Mouse (Mus musculus) MEL (cell line): ENCODE data around the gene Zfand3. TPM values are rescaled to one million over a fixed set of nuclear protein-coding genes. Genes with fewer than 3 reads are reported as not detected.

Experiments used
- DNase-seq: peaks from one replicate; pipeline ENCODE4 v3.0.0; 2011; ENCODE audit warnings: low read depth, low spot score
- H3K27ac ChIP-seq: 2 replicates; pipeline ENCODE4 v1.5.1; 2012; ENCODE audit warnings: low read depth, mild to moderate bottlenecking, control low read depth, low read length, moderate library complexity; ENCODE audit not compliant: control insufficient read depth
- H3K27me3 ChIP-seq, 2 experiments: fragments of 150-350 bp in 1 of 2; sonication (generic) in 1 of 2; 2 replicates each; pipeline ENCODE4 v1.6.1; 2012; ENCODE audit warnings: low read length in 2 of 2, mild to moderate bottlenecking in 2 of 2, improper control_type of control experiment in 1 of 2, moderate library complexity in 1 of 2; ENCODE audit not compliant: insufficient read depth in 2 of 2, control insufficient read depth in 1 of 2
- H3K36me3 ChIP-seq, 2 experiments: 2 replicates each; pipeline ENCODE4 v1.6.1; 2012 to 2014; ENCODE audit warnings: low read length in 2 of 2, improper control_type of control experiment in 1 of 2, inconsistent platforms in 1 of 2, mild to moderate bottlenecking in 1 of 2; ENCODE audit not compliant: insufficient read depth in 2 of 2, control insufficient read depth in 1 of 2
- H3K4me1 ChIP-seq, 2 experiments: fragments of 150-350 bp in 1 of 2; sonication (generic) in 1 of 2; 2 replicates each; pipeline ENCODE4 v1.6.1; 2012; ENCODE audit warnings: low read length in 2 of 2, improper control_type of control experiment in 1 of 2, mild to moderate bottlenecking in 1 of 2; ENCODE audit not compliant: insufficient read depth in 2 of 2, control insufficient read depth in 1 of 2
- H3K4me3 ChIP-seq, 2 experiments: fragments of 150-350 bp in 1 of 2; sonication (generic) in 1 of 2; 2 replicates each; pipeline ENCODE4 v1.5.1; 2012; ENCODE audit warnings: low read depth in 2 of 2, low read length in 2 of 2, mild to moderate bottlenecking in 2 of 2, moderate library complexity in 2 of 2, control low read depth in 1 of 2, improper control_type of control experiment in 1 of 2; ENCODE audit not compliant: control insufficient read depth in 1 of 2, insufficient read depth in 1 of 2
- H3K79me2 ChIP-seq: 2 replicates; pipeline ENCODE4 v1.6.1; 2012; ENCODE audit warnings: mild to moderate bottlenecking, low read length, moderate library complexity; ENCODE audit not compliant: control insufficient read depth, poor library complexity, insufficient read depth
- H3K9ac ChIP-seq: 2 replicates; pipeline ENCODE4 v1.6.1; 2012; ENCODE audit warnings: low read depth, mild to moderate bottlenecking, control low read depth, low read length, moderate library complexity; ENCODE audit not compliant: control insufficient read depth, poor library complexity, severe bottlenecking
- H3K9me3 ChIP-seq: fragments of 150-350 bp; sonication (generic); replicated peaks from 2 replicates; pipeline ENCODE4 v1.6.1; 2012; ENCODE audit warnings: mild to moderate bottlenecking, low read length, improper control_type of control experiment, moderate library complexity; ENCODE audit not compliant: insufficient read depth
- CHD2 ChIP-seq: IDR thresholded peaks from 2 replicates; pipeline ENCODE4 v1.6.1; 2011; ENCODE audit warnings: low read length, improper control_type of control experiment
- CTCF ChIP-seq, 3 experiments: IDR thresholded peaks in 2 of 3; conservative IDR thresholded peaks in 1 of 3; 2 replicates each; pipeline ENCODE4 v1.5.1; 2011 to 2012; ENCODE audit warnings: low read length in 3 of 3, low read depth in 2 of 3, mild to moderate bottlenecking in 2 of 3, improper control_type of control experiment in 1 of 3, inconsistent platforms in 1 of 3, mixed read lengths in 1 of 3, moderate library complexity in 1 of 3; ENCODE audit not compliant: control insufficient read depth in 1 of 3, insufficient read depth in 1 of 3, poor library complexity in 1 of 3, severe bottlenecking in 1 of 3
- ELF1 ChIP-seq: IDR thresholded peaks from 2 replicates; pipeline ENCODE4 v1.6.1; 2014; ENCODE audit warnings: low read depth, mild to moderate bottlenecking, inconsistent platforms, low read length, improper control_type of control experiment, moderate library complexity
- GABPA ChIP-seq: IDR thresholded peaks from 2 replicates; pipeline ENCODE4 v1.6.1; 2012; ENCODE audit warnings: low read depth, mild to moderate bottlenecking, inconsistent platforms, low read length, improper control_type of control experiment, moderate library complexity
- MAX ChIP-seq: IDR thresholded peaks from 2 replicates; pipeline ENCODE4 v1.6.1; 2011; ENCODE audit warnings: low read length, improper control_type of control experiment
- MEF2A ChIP-seq: IDR thresholded peaks from 2 replicates; pipeline ENCODE4 v1.6.1; 2014; ENCODE audit warnings: low read depth, mild to moderate bottlenecking, inconsistent platforms, low read length, improper control_type of control experiment; ENCODE audit not compliant: poor library complexity, insufficient replicate concordance, severe bottlenecking; ENCODE audit errors: extremely low read depth
- MXI1 ChIP-seq: IDR thresholded peaks from 2 replicates; pipeline ENCODE4 v1.6.1; 2011; ENCODE audit warnings: mild to moderate bottlenecking, low read depth, low read length, improper control_type of control experiment
- NELFE ChIP-seq: IDR thresholded peaks from 2 replicates; pipeline ENCODE4 v1.6.1; 2011; ENCODE audit warnings: low read depth, low read length, improper control_type of control experiment
- POLR2A ChIP-seq, 2 experiments: IDR thresholded peaks; 2 replicates each; pipeline ENCODE4 v1.6.1; 2011 to 2012; ENCODE audit warnings: low read length in 2 of 2, mild to moderate bottlenecking in 2 of 2, control low read depth in 1 of 2, improper control_type of control experiment in 1 of 2, low read depth in 1 of 2, moderate library complexity in 1 of 2; ENCODE audit not compliant: control insufficient read depth in 1 of 2, insufficient read depth in 1 of 2, poor library complexity in 1 of 2
- RAD21 ChIP-seq: IDR thresholded peaks from 2 replicates; pipeline ENCODE4 v1.6.1; 2011; ENCODE audit warnings: mild to moderate bottlenecking, low read depth, low read length, improper control_type of control experiment
- RCOR1 ChIP-seq: IDR thresholded peaks from 2 replicates; pipeline ENCODE4 v1.6.1; 2012; ENCODE audit warnings: low read depth, mild to moderate bottlenecking, inconsistent platforms, low read length, improper control_type of control experiment
- SIN3A ChIP-seq: IDR thresholded peaks from 2 replicates; pipeline ENCODE4 v1.6.1; 2012; ENCODE audit warnings: low read length, improper control_type of control experiment, inconsistent platforms
- USF2 ChIP-seq, 2 experiments: IDR thresholded peaks; 2 replicates each; pipeline ENCODE4 v1.6.1; 2011 to 2012; ENCODE audit warnings: improper control_type of control experiment in 2 of 2, low read length in 2 of 2, borderline replicate concordance in 1 of 2, inconsistent platforms in 1 of 2, low read depth in 1 of 2, mild to moderate bottlenecking in 1 of 2; ENCODE audit not compliant: insufficient read depth in 1 of 2
- ZKSCAN1 ChIP-seq: IDR thresholded peaks from 2 replicates; pipeline ENCODE4 v1.6.1; 2012; ENCODE audit warnings: low read depth, mild to moderate bottlenecking, inconsistent platforms, low read length, improper control_type of control experiment, moderate library complexity
- polyA plus RNA-seq, 2 experiments: library from polyadenylated mRNA; stranded (reverse) in 1 of 2; unstranded in 1 of 2; fragments of >175 nt in 1 of 2; fragments of >200 nt in 1 of 2; gene quantifications; 2 replicates each; pipeline versions ENCODE4 v1.2.1 to v1.2.4; 2012; ENCODE audit warnings: low replicate concordance in 2 of 2, low read depth in 1 of 2; ENCODE audit not compliant: insufficient read length in 2 of 2, insufficient read depth in 1 of 2, missing spikeins in 1 of 2
- total RNA-seq: library from RNA; depleted of rRNA; stranded (reverse); fragments of 300-350 nt; gene quantifications from 2 replicates; pipeline ENCODE4 v1.2.3, GENCODE M21; 2012

Gene Zfand3
- total and polyA plus RNA-seq, 3 experiments, result 28.3 to 48.8 TPM; not detected in 1

DNA sequence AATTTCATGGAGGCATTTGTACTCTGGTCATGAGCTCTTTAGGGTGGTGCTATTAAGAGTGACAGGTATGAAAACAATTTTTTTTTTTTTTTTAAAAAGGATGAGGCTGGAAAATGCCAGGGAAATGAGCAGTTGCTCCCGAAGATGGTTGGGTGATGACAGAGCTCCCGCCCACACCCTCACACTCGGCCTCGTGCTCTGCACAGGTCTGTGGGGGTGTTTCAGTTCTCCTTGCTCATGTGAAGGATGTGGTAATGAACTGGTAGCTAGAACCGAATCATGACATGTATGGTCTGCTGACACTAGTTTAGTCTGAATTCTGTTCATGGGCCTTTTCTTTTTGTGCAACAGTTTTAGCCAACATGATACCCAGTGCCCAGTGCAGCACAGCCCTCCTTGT, 66.1 kb downstream of the Zfand3 start:
- Histone ChIP-seq H3K9me3 (no peaks in the 10 kb centered on the region), H3K4me1 (peaks cover 0 to 3% of the 10 kb centered on the region in 2 experiments; a peak in 2 of 4 replicates), H3K9ac (no peak overlapping the region)
- TF ChIP-seq ELF1 (no peak), NELFE (no peak), CHD2 (no peak)
- TF ChIP-seq, all 39 proteins: peak for 0
- Histone ChIP-seq H3K79me2 (no peaks in the 10 kb centered on the region), H3K36me3 (peaks cover 10% of the 10 kb centered on the region in 2 experiments), H3K27ac (no peak overlapping the region), H3K27me3 (no peaks in the 10 kb centered on the region), H3K4me3 (no peak overlapping the region)
- no peak for DNase-seq

DNA sequence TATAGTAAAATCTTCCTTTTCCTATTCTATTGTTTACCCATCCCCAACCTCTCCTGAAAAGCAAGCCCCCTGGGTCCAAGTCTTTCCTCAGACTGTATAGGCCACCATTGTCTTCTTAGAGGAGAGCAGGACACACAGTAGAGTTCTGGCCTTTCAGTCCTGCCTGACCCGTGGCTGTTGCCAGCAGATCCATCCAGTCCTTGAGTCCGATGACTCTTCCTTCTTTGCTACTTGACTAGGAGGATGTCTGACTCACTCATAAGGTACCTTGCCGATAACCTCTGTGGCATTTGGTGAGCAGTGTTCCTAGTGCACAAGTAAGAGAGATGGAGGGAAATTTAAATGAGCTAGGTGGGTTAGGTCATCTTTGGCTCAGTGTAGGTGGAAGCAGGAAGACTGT, 68.1 kb downstream of the Zfand3 start:
- TF ChIP-seq RCOR1 (no peak), ZKSCAN1 (no peak), USF2 (IDR thresholded peaks at IDR 0.05; ENCODE audit: borderline replicate concordance in 1 of 2, insufficient read depth in 1 of 2, low read depth in 1 of 2, low read length in 2 of 2) (no peak), MAX (no peak), MEF2A (no peak), RAD21 (no peak), SIN3A (no peak), GABPA (no peak), MXI1 (no peak)
- Histone ChIP-seq H3K9me3 (no peaks in the 10 kb centered on the region), H3K36me3 (peaks cover 10 to 11% of the 10 kb centered on the region in 2 experiments), H3K4me1 (peaks cover 0 to 3% of the 10 kb centered on the region in 2 experiments; a peak in 2 of 4 replicates), H3K79me2 (no peaks in the 10 kb centered on the region), H3K4me3 (no peak overlapping the region), H3K27ac (no peak overlapping the region), H3K27me3 (no peaks in the 10 kb centered on the region), H3K9ac (no peak overlapping the region)
- no peak for DNase-seq

DNA sequence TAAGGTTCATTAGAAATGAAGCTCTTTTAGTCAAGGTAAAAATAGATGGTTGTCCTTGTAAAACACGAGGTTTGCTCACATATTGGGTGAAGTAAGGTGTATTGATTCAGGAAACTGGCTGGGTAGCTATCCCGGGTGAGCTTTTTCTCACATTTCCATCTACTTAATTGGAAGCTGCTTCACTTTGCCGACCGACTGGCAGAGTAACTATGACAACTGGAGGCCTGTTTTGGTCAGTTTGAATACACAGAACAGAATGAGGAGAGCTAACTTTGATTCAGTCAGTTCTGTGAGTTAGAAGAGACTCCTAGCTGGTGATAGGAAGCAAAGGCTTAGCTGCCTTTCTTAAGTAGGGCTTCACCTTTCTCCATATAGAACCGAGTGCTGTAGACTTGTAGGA, 71.4 kb downstream of the Zfand3 start:
- Histone ChIP-seq H3K9me3 (no peaks in the 10 kb centered on the region), H3K36me3 (peaks cover 11% of the 10 kb centered on the region in 2 experiments), H3K27me3 (no peaks in the 10 kb centered on the region), H3K79me2 (no peaks in the 10 kb centered on the region), H3K27ac (no peak overlapping the region), H3K4me1 (peaks cover 0 to 3% of the 10 kb centered on the region in 2 experiments; a peak in 2 of 4 replicates), H3K9ac (no peak overlapping the region), H3K4me3 (no peak overlapping the region)
- DNase-seq, result no peak
- no peak for TF ChIP-seq USF2 (IDR thresholded peaks at IDR 0.05; ENCODE audit: borderline replicate concordance in 1 of 2, insufficient read depth in 1 of 2, low read depth in 1 of 2, low read length in 2 of 2)
- TF ChIP-seq NELFE, result no peak
- TF ChIP-seq POLR2A (IDR thresholded peaks at IDR 0.05; ENCODE audit: control insufficient read depth in 1 of 2, insufficient read depth in 1 of 2, low read depth in 1 of 2, low read length in 2 of 2, poor library complexity in 1 of 2), result no peak
- TF ChIP-seq CTCF (IDR thresholded peaks at IDR 0.05 in 2 of 3, conservative IDR thresholded peaks at IDR 0.05 in 1 of 3; ENCODE audit: control insufficient read depth in 1 of 3, insufficient read depth in 1 of 3, low read depth in 2 of 3, low read length in 3 of 3, poor library complexity in 1 of 3, severe bottlenecking in 1 of 3), result no peak
- no peak for TF ChIP-seq SIN3A
